35 mouse cellular contexts compared by ENCODE assay signal in the genomic region with DNA sequence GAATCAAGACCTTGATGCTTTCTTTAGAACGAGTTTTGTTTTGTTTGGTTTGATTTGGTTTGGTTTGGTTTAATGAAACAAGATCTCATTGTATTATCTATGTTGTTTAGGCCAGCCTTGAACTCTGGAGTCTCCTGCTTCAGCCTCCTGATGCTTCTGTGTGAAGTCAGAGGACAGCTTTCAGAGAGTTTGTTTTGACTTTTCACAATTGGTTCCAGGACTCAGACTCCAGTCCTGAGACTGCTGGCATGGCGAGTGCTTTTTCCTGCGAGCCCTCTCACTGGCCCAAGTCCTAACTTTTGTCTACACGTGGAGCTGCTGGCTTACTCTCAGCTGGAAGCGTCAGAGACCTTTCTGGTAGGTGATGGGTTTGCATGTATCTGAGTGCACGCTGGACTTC.
"Had no signal": no experiment of that assay in that cellular context is flagged by ENCODE, and none has a peak within 500 bp of the region (broad histone marks: within the 10 kb centered on the region; RNA-seq: fewer than 3 reads in every experiment).

No protein-coding gene starts in this region.

- H3K4me2 ChIP-seq: heart, embryonic 11.5 days; heart, embryonic 12.5 days; heart, embryonic 13.5 days; heart, embryonic 15.5 days; hindbrain, embryonic 12.5 days; hindbrain, embryonic 13.5 days; hindbrain, embryonic 14.5 days; hindbrain, embryonic 15.5 days; intestine, embryonic 15.5 days; kidney, embryonic 15.5 days had no signal

- H3K4me1 ChIP-seq: intestine, embryonic 15.5 days had no signal

- ATAC-seq: hindbrain, embryonic 16.5 days; hindbrain, postnatal 0 days; inflammation-experienced regulatory T-cells, adult 6 months; intestine, embryonic 15.5 days; intestine, embryonic 16.5 days; intestine, postnatal 0 days had no signal

- H3K36me3 ChIP-seq: heart, embryonic 10.5 days; heart, embryonic 12.5 days; heart, embryonic 13.5 days; heart, embryonic 15.5 days; hindbrain, embryonic 10.5 days; hindbrain, embryonic 12.5 days; hindbrain, embryonic 13.5 days; hindbrain, embryonic 15.5 days; intestine, embryonic 15.5 days; kidney, embryonic 15.5 days had no signal

- H3K27ac ChIP-seq: heart, embryonic 10.5 days; heart, embryonic 13.5 days; heart, embryonic 15.5 days; hindbrain, embryonic 10.5 days; hindbrain, embryonic 12.5 days; hindbrain, embryonic 13.5 days; hindbrain, embryonic 14.5 days; hindbrain, embryonic 15.5 days; hindbrain, postnatal 0 days; intestine, embryonic 15.5 days; kidney, embryonic 15.5 days; kidney, postnatal 0 days; layer of hippocampus, adult 2 months had no signal

- H3K27me3 ChIP-seq: hindbrain, embryonic 12.5 days; hindbrain, embryonic 13.5 days; hindbrain, embryonic 15.5 days; intestine, embryonic 15.5 days had no signal

- H3K4me3 ChIP-seq: heart, embryonic 10.5 days; heart, embryonic 12.5 days; heart, embryonic 13.5 days; heart, embryonic 15.5 days; hindbrain, embryonic 10.5 days; hindbrain, embryonic 12.5 days; hindbrain, embryonic 13.5 days; hindbrain, embryonic 15.5 days; intestine, embryonic 15.5 days; kidney, embryonic 15.5 days; layer of hippocampus, adult 2 months had no signal

- H3K9me3 ChIP-seq: heart, embryonic 10.5 days; heart, embryonic 12.5 days; heart, embryonic 13.5 days; heart, embryonic 15.5 days; hindbrain, embryonic 10.5 days; hindbrain, embryonic 12.5 days; hindbrain, embryonic 13.5 days; hindbrain, embryonic 15.5 days; intestine, embryonic 15.5 days; kidney, embryonic 15.5 days had no signal

- H3K9ac ChIP-seq: heart, embryonic 12.5 days; heart, embryonic 13.5 days; heart, embryonic 15.5 days; hindbrain, embryonic 12.5 days; hindbrain, embryonic 13.5 days; hindbrain, embryonic 14.5 days; hindbrain, embryonic 15.5 days; intestine, embryonic 15.5 days; kidney, embryonic 15.5 days had no signal

- DNase-seq: heart, postnatal 10 days; heart, postnatal 14 days; heart, postnatal 36 days; heart, postnatal 4 days; kidney, adult 11 months; kidney, adult 18-20 months; kidney, adult 2 months; kidney, adult 8-10 months; kidney, adult 9 months; kidney, postnatal 10 days; kidney, postnatal 14 days; kidney, postnatal 25 days; kidney, postnatal 36 days; kidney, postnatal 4 days; layer of hippocampus, adult 9-11 months; layer of hippocampus, postnatal 36 days had no signal
